Mouse (Mus musculus) ES-Bruce4 (cell line): ENCODE data around the gene Hapln4.

Experiments
- CTCF ChIP-seq: IDR thresholded peaks from one replicate; pipeline ENCODE4 v1.8.1; 2011; ENCODE audit warnings: low read depth, low read length
- EP300 ChIP-seq: IDR thresholded peaks from 2 replicates; pipeline ENCODE4 v1.6.1; 2011; ENCODE audit warnings: low read depth, low read length; ENCODE audit not compliant: insufficient read depth
- POLR2A ChIP-seq: IDR thresholded peaks from one replicate; pipeline ENCODE4 v1.8.1; 2011; ENCODE audit warnings: low read length; ENCODE audit not compliant: insufficient read depth

DNA sequence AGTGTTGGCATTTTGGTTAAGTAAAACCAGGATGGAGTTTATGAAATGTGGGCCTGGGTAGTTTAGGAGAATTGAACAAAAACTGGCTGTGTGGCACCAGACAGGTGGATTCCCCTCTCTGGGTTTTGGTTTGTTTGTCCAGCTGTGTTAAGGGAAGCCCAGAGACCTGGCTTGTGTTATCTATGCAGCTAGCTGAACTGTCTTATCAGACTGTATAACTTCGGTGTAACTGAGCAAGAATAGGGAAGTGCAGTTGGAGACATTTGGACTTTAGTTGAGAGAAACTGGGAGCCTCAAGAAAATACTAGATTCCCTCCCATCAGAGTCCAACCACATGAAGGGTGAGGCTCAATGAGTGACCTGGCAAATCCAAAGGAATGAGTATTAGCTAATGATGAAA, 9.6 kb upstream of the Hapln4 start:
- TF ChIP-seq CTCF (no peak), EP300 (no peak), POLR2A (no peak)
